Mouse (Mus musculus) olfactory bulb, adult 2 months (tissue): ENCODE results near the gene Mob2. TPM values are rescaled to one million over a fixed set of nuclear protein-coding genes. Genes with fewer than 3 reads are reported as not detected.

ENCODE experiments used
- H3K27ac ChIP-seq: fragments of 200-500 bp; 2 replicates; pipeline ENCODE4 v1.5.1; 2012; ENCODE audit warnings: low read depth, low read length; ENCODE audit not compliant: insufficient read depth
- H3K4me1 ChIP-seq: fragments of 200-500 bp; 2 replicates; pipeline ENCODE4 v1.6.1; 2012; ENCODE audit warnings: low read length; ENCODE audit not compliant: control insufficient read depth, insufficient read depth
- H3K4me3 ChIP-seq: fragments of 200-500 bp; 2 replicates; pipeline ENCODE4 v1.5.1; 2012; ENCODE audit warnings: mild to moderate bottlenecking, low read depth, low read length, moderate library complexity; ENCODE audit not compliant: insufficient read depth
- CTCF ChIP-seq: fragments of 200-500 bp; IDR thresholded peaks from 2 replicates; pipeline ENCODE4 v1.5.1; 2012; ENCODE audit warnings: low read depth, mild to moderate bottlenecking, low read length, moderate library complexity; ENCODE audit not compliant: insufficient read depth
- POLR2A ChIP-seq: fragments of 200-500 bp; IDR thresholded peaks from 2 replicates; pipeline ENCODE4 v1.6.1; 2012; ENCODE audit warnings: mild to moderate bottlenecking, low read depth, low read length, moderate library complexity; ENCODE audit not compliant: insufficient read depth
- whole genome bisulfite sequencing: fragments of 180-500 bp; shearing (Covaris S2); methylation state at CpG from one replicate; pipeline ENCODE4 v1.1.7; 2018; 5-methylcytosine and 5-hydroxymethylcytosine counted together
- polyA plus RNA-seq: library from polyadenylated mRNA; stranded (reverse); fragments of >200 nt; gene quantifications from 2 replicates; pipeline ENCODE4 v1.2.4, GENCODE M21; 2012; ENCODE audit warnings: low replicate concordance; ENCODE audit not compliant: missing spikeins, insufficient read depth, insufficient read length

The Mob2 gene
- polyA plus RNA-seq, 1 experiment: not detected

GRCm38 (mm10) chr7:141972831-141973619, 87.8 kb downstream of the Mob2 start:
- Histone ChIP-seq H3K27ac (no peak overlapping the region), H3K4me1 (peaks cover 10% of the 10 kb centered on the region; the same call in 1 of the 2 replicates), H3K4me3 (no peak overlapping the region)
- TF ChIP-seq POLR2A (no peak), CTCF (no peak)
- 71% methylated on average over 7 of the region's 7 CpGs for WGBS

DNA sequence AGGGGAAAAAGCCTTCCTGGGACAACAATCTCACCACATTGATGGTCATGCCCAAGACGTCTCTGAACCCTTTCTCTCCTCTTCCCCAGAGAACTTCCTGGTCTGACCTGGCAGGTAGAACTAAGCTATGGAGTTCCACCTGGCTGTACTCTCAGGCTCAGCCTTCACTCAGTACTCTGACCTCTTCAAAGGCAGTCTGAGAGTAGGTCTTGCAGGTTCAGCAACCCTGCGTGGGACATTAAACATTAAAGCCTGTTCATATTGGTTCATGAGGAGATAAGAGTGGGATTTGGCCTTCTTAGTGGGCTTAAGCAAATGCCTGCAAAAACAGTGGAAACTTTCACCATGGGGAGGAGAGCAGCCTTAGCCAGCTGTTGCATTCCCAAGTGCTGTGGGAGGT, 94.6 kb downstream of the Mob2 start:
- WGBS: 96% methylated on average over 2 of the region's 2 CpGs
- no peak for TF ChIP-seq POLR2A
- no peak for TF ChIP-seq CTCF
- peaks cover 21% of the 10 kb centered on the region for H3K4me1 ChIP-seq
- no peak overlapping the region for H3K4me3 ChIP-seq
- H3K27ac ChIP-seq: no peak overlapping the region

DNA sequence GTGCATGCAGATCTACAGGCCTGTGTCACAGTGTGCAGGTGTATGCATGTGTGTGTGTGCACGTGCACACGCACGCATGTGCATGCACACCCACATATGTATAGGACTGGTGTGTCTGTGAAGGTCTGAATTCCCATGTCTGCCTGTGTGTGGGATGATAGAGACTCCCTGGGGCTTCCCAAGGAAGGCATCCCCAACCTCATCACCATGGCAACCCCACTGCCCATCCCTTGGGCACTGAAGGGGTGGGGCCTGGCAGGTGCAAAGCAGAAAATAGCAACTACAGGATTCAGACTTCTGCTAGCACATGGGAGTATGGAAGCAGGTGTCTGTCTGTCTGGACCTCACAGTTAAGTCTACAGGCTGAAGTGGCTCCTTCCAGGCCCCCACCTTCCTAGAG, 98.3 kb downstream of the Mob2 start:
- H3K4me3 ChIP-seq: no peak overlapping the region
- 73% methylated on average over 3 of the region's 3 CpGs for WGBS
- no peak overlapping the region for H3K27ac ChIP-seq
- TF ChIP-seq CTCF: no peak
- TF ChIP-seq POLR2A: no peak
- H3K4me1 ChIP-seq: peaks cover 15% of the 10 kb centered on the region

- H3K4me3 ChIP-seq: no peak overlapping the region
- no peak overlapping the region for H3K27ac ChIP-seq
- H3K4me1 ChIP-seq: peaks cover 17% of the 10 kb centered on the region
- no peak for TF ChIP-seq CTCF
- TF ChIP-seq POLR2A: no peak
- 87% methylated on average over 3 of the region's 3 CpGs for WGBS
These were observed 99.4 kb downstream of the Mob2 start for GRCm38 (mm10) chr7:141961491-141961890.

- Histone ChIP-seq H3K4me1 (peaks cover 22% of the 10 kb centered on the region), H3K4me3 (no peak overlapping the region), H3K27ac (no peak overlapping the region)
- 84% methylated on average over 2 of the region's 2 CpGs for WGBS
- TF ChIP-seq CTCF (no peak), POLR2A (no peak)
These were observed 99.9 kb downstream of the Mob2 start for GRCm38 (mm10) chr7:141960926-141961325.

DNA sequence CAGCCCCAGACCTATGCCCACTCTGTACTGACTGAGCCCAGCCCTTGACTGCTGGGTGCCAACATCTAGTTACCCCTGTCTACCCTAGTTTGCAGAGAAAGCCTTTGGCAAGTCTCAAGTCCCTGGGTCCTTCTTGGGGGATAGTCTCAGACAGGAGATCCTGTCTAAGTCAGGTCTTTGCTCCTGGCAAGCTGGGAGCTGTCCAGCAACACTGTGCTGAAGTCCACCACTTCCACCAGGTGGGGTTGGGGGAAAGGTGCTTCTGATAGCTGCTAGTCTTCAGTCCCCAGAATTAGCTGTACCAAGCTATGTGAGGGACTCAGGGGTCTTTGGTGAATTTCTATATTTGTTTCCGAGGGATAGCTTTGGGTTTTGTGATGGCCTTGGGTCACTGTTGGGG, 101.7 kb downstream of the Mob2 start:
- TF ChIP-seq POLR2A (no peak), CTCF (no peak)
- 100% methylated on average over 1 of the region's 1 CpGs for WGBS
- H3K27ac ChIP-seq: no peak overlapping the region
- H3K4me3 ChIP-seq: no peak overlapping the region
- H3K4me1 ChIP-seq: peaks cover 24% of the 10 kb centered on the region

Other genes starting within 250 kb of the Mob2 start
- not detected in 2 replicates for gene Muc5b, start 222.0 kb downstream of the Mob2 start, polyA plus RNA-seq
- not detected in 2 replicates for gene Tollip, start 142.6 kb downstream of the Mob2 start, polyA plus RNA-seq
- not detected in 2 replicates for gene Brsk2, start 111.3 kb downstream of the Mob2 start, polyA plus RNA-seq
- not detected in 2 replicates for gene Dusp8, start 34.8 kb upstream of the Mob2 start, polyA plus RNA-seq
- not detected in 2 replicates for gene Gm45618, start 59.7 kb upstream of the Mob2 start, polyA plus RNA-seq
- not detected in 2 replicates for gene Gm39115, start 75.0 kb upstream of the Mob2 start, polyA plus RNA-seq
- gene Gm45337, start 83.5 kb upstream of the Mob2 start, polyA plus RNA-seq: not detected in 2 replicates
- gene Gm29735, start 96.0 kb upstream of the Mob2 start, polyA plus RNA-seq: not detected in 2 replicates
- gene Gm4553, start 104.7 kb upstream of the Mob2 start, polyA plus RNA-seq: not detected in 2 replicates
- not detected in 2 replicates for gene Krtap5-2, start 114.9 kb upstream of the Mob2 start, polyA plus RNA-seq
- gene Gm10153, start 129.3 kb upstream of the Mob2 start, polyA plus RNA-seq: not detected in 2 replicates
- gene Krtap5-3, start 140.3 kb upstream of the Mob2 start, polyA plus RNA-seq: not detected in 2 replicates
- gene Gm7579, start 150.8 kb upstream of the Mob2 start, polyA plus RNA-seq: not detected in 2 replicates
- gene Krtap5-5, start 168.9 kb upstream of the Mob2 start, polyA plus RNA-seq: not detected in 2 replicates
- not detected in 2 replicates for gene Gm40460, start 180.0 kb upstream of the Mob2 start, polyA plus RNA-seq
- gene Gm2431, start 197.3 kb upstream of the Mob2 start, polyA plus RNA-seq: not detected in 2 replicates
- gene Gm4559, start 213.3 kb upstream of the Mob2 start, polyA plus RNA-seq: not detected in 2 replicates
- not detected in 2 replicates for gene Krtap5-1, start 236.1 kb upstream of the Mob2 start, polyA plus RNA-seq
- not detected in 2 replicates for gene Krtap5-4, start 242.5 kb upstream of the Mob2 start, polyA plus RNA-seq